In the genomic region with DNA sequence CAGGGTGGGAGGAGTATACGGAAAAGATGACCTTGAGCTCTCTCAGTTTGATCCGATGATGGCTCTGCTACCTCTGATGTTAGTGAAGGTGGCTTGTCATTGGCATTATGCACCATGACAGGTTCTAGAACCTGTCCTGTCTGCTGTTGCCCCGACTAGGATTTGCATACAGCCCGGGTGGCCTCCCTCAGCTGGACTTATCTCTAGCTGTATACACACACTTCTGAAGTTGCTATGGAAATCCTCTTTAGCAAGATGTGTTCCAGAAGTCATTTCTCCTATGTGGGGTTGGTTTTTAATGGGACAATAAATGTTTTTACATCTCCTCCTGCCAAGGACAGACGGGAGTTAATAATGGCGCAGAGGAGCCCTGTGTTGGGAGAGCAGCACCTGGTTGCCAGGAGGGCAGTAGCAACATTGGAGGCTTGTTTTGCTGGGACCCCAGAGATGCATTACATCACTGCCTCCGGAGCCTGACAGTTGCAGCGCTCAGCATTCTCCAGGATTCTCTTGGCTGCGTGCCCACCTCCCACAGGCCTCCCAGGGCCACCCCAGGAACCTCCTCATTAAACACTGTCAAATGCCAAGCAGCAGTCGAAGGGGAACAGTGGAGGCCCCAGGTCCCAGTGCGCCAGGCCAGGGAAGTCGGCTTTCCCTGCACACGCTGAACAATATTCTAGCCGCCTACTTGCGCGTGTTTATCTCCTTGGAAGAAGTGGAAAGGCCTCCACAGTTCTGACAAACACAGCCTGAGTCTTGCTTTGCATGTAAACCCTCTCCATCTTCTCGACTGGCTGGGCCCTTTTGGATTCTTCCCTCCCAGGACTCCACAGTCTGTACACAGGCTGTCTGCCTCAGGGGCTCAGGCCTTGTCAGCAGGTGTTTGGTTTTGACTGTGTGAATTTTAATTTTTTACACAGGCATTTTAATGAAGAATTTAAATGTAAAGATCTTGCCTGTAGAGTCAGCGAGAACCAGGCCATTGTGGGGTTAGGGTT, we compare ENCODE assay signal across 8 mouse cellular contexts.
DNase-seq lines count a peak whose midpoint lies in the region; ATAC-seq lines count a peak whose summit lies in the region.

No protein-coding gene starts in this region.

- ATAC-seq in hindbrain, embryonic 12.5 days (ENCODE audit: low FRiP score), result peak; percentile 90
- ATAC-seq in megakaryocyte progenitor cell, adult 5-6 weeks (replicated peaks; ENCODE audit: poor library complexity), result no peak

- 0 out of 2 replicates have a peak overlapping the region, but pooled peaks have one; percentile 17 for H3K4me2 ChIP-seq in hindbrain, embryonic 12.5 days (replicated peaks)

- peak; percentile 34 for DNase-seq in urinary bladder, adult 2 months (ENCODE audit: low spot score)
- no peak for DNase-seq in urinary bladder, postnatal 10 days (ENCODE audit: low spot score)
- peak; percentile 44 to 83 for DNase-seq in frontal cortex, adult 2 months (ENCODE audit: extremely low spot score in 1 of 2, low spot score in 1 of 2)
- peak; percentile 45 for DNase-seq in layer of hippocampus, adult 9-10 months (ENCODE audit: low spot score)
- peak; percentile 51 for DNase-seq in lung, postnatal 36 days
- DNase-seq in right cerebral cortex, postnatal 36 days (ENCODE audit: low spot score in 2 of 2), result peak; percentile 64 to 73

- no peaks in the 10 kb centered on the region for H3K9me3 ChIP-seq in hindbrain, embryonic 12.5 days (replicated peaks)

- H3K9ac ChIP-seq in hindbrain, embryonic 12.5 days, result no peak overlapping the region

- H3K27ac ChIP-seq in hindbrain, embryonic 12.5 days, result peak overlapping the region; percentile 85

- H3K4me3 ChIP-seq in hindbrain, embryonic 12.5 days, result no peak overlapping the region

- no peaks in the 10 kb centered on the region for H3K27me3 ChIP-seq in hindbrain, embryonic 12.5 days

- no peaks in the 10 kb centered on the region for H3K36me3 ChIP-seq in hindbrain, embryonic 12.5 days

- 38% methylated on average over 18 of the region's 18 CpGs for WGBS in hindbrain, embryonic 12.5 days

- H3K4me1 ChIP-seq in hindbrain, embryonic 12.5 days, result peaks cover 36% of the 10 kb centered on the region
